Mouse (Mus musculus) spleen, adult 10 weeks (tissue): Measurements from ENCODE around the gene Qrfpr. TPM values are rescaled to one million over a fixed set of nuclear protein-coding genes. Genes with fewer than 3 reads are reported as not detected.

ENCODE experiments used
- polyA plus RNA-seq: library from polyadenylated mRNA; stranded (reverse); fragments of 350-450 nt; fragmentation: Illumina TruSeq; extraction: RNeasy Lipid Tissue Mini Kit (QIAGEN cat#74804); gene quantifications from one replicate; pipeline ENCODE4 v1.2.3, GENCODE M21; 2015; ENCODE audit warnings: low replicate concordance; ENCODE audit not compliant: insufficient read depth

The Qrfpr gene
- polyA plus RNA-seq: 0.22 TPM

DNA sequence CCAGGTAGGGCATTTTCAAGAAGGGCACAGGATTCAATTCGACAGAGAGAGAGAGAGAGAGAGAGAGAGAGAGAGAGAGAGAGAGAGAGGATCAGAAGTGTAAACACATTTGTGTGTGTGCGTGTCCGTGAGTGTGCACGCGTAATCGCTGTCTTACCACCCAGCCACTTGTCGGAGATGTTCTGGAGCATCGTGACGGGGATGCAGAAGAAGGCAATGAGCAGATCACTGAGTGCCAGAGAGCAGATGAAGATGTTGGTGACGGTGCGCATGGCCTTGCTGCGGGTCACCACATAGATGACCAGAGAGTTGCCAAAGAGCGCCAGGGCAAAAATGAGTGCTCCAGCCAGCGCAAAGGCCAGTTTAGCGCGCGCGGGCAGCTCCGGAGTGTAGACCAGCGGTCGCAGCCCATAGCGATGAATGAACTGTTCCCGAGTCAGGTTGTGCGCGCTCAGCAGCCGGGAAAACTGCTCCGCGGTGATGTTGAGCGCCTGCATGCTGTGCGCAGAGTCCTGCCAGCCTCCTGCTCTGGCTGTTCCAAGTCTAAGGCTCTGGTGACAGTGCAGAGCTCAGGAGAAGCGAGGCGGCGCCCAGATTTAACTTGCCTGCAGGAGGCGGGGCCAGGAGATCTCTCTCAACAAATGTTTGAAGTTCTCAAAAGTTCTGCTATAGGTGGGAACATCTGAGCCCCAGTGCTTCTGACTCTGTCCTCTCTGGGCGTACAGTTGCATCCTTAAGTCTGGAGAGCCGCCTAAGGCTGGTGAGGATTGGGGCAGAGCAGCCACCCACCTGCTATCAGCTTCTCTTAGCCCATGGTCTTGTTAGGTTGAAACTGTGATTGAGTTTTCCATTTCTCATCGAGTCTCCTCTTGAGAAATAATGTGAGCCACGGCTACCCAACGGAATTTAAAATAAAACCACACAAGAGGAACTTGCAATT, at the start of gene Qrfpr:
Gene Qrfpr (minus strand): TSS at position 571 of the 940 bp plus-strand sequence.

DNA sequence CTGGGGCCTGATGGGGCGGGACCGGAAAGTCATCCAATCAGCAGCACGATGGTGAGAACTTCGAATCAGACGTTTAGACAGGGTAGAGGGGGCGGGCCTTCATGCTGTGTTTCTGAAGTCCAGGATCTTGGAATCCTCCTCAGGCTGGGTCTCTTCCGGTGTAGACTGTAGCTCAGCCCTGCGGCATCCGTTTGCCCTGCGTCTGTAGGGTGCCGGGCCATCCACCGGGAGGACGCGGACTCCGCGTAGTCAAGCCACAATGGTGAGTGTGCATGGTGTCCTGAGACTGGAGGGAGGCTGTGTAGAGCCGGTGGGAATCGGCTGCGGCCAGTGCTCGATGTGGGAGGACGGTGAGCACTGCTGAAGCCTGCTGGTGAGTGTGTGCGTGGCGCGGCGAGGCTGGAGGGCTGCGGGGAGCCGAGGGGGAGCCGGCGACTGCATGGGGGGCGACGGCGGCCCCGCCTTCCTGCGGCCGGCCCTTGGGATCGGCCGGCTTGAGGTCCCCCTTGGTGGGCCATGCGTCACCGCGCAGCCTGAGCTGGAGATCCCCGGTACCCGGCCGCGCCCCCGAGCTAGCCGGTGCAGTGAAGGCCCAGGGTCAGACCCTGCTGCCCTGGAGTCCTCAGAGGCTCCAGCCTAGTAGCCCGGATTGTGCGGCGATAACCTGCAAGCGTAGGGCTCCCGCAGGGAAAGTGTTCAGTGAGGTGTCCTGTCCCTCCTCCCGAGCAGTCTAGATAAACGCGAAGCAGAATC, 71.0 kb downstream of the Qrfpr start, which contains the start of gene D3Ertd254e:
Gene D3Ertd254e (plus strand): TSS at position 84 of the 753 bp plus-strand sequence.

Other genes with a start within 250 kb of the Qrfpr start
- gene Mccc1, start 221.6 kb downstream of the Qrfpr start, polyA plus RNA-seq: 35.3 TPM
- gene Ccdc144b, start 168.8 kb downstream of the Qrfpr start, polyA plus RNA-seq: not detected
- 42.3 TPM for gene Acad9, start 156.3 kb downstream of the Qrfpr start, polyA plus RNA-seq
- 7.8 TPM for gene D3Ertd254e, start 71.3 kb downstream of the Qrfpr start, polyA plus RNA-seq